Mouse (Mus musculus): ENCODE results near the gene Cped1. TPM values are rescaled to one million over a fixed set of nuclear protein-coding genes. Genes with fewer than 3 reads are reported as not detected.

Gene Cped1
- polyA plus RNA-seq, 1 experiment from 2014 or later: 4.8 TPM

DNA sequence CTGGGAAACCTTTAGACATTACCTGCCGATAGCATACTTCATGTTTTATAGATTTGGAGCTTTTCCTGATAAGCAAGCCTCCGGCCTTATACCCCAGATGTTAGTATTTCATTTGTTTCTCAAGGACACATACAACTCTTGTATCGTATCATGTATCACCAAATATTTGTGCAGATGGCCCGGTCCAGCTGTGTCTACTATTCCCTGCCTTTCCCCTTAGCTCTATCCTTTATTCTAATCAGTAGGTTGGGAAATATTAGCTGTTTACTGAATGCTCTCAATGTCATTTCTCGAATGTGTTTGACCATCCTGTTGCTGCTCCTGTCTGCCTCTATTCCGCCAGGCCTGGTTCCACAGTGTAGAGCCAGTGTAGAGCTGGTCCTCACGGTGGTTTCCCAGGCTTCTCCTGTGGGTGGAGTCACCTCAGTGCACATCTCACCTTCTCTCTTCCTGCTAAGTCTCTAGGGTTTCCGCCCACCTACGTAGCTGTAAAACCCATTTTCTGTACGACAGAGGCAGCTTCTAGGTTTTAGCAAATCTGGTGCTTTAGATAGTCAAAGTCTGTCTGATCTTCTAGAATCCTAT is 18.3 kb downstream of the Cped1 start:
- Histone ChIP-seq H3K27ac (ENCODE audit: low read length) (0 out of 2 replicates have a peak overlapping the region, but pooled peaks have one; percentile 12), H3K27me3 (ENCODE audit: control insufficient read depth, insufficient read depth, low read length) (no peaks in the 10 kb centered on the region), H3K4me1 (ENCODE audit: control insufficient read depth, insufficient read depth, low read length) (peaks cover 5% of the 10 kb centered on the region), H3K4me2 (ENCODE audit: low read depth, low read length) (no peak overlapping the region), H3K36me3 (ENCODE audit: control insufficient read depth, insufficient read depth) (no peaks in the 10 kb centered on the region), H3K9me3 (replicated peaks; ENCODE audit: control insufficient read depth, low read length) (no peaks in the 10 kb centered on the region), H3K9ac (ENCODE audit: low read length) (no peak overlapping the region), H3K4me3 (ENCODE audit: low read length) (no peak overlapping the region)
- 78% methylated on average over 10 of the region's 10 CpGs for WGBS
- ATAC-seq (replicated peaks; ENCODE audit: extremely low read depth, insufficient read depth, low FRiP score): no peak

DNA sequence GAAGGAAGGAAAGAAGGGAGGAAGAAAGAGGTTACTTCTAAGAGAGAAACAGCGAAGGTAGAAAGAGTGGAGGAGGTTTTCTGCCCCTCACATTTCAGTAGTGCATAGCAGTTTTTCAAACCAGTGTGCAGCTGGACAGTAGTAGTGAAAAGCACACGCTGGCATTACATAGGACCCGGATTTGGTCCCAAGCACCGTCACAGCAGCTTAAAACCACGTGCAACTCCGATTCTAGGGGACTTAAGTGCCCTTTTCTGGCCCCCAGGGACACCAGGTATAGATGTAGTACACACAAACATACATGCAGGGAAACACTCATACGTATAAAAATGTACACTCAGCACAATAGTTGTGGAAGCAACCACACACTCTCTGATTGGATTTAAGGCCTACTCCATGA is 22.6 kb downstream of the Cped1 start:
- Histone ChIP-seq H3K27ac (ENCODE audit: low read length) (no peak overlapping the region), H3K27me3 (ENCODE audit: control insufficient read depth, insufficient read depth, low read length) (no peaks in the 10 kb centered on the region), H3K4me3 (ENCODE audit: low read length) (no peak overlapping the region), H3K4me1 (ENCODE audit: control insufficient read depth, insufficient read depth, low read length) (0 out of 2 replicates have a peak, but pooled peaks cover 4% of the 10 kb centered on the region), H3K4me2 (ENCODE audit: low read depth, low read length) (no peak overlapping the region), H3K36me3 (ENCODE audit: control insufficient read depth, insufficient read depth) (no peaks in the 10 kb centered on the region), H3K9ac (ENCODE audit: low read length) (no peak overlapping the region), H3K9me3 (replicated peaks; ENCODE audit: control insufficient read depth, low read length) (no peaks in the 10 kb centered on the region)
- WGBS: 87% methylated on average over 7 of the region's 7 CpGs
- ATAC-seq (replicated peaks; ENCODE audit: extremely low read depth, insufficient read depth, low FRiP score): no peak

DNA sequence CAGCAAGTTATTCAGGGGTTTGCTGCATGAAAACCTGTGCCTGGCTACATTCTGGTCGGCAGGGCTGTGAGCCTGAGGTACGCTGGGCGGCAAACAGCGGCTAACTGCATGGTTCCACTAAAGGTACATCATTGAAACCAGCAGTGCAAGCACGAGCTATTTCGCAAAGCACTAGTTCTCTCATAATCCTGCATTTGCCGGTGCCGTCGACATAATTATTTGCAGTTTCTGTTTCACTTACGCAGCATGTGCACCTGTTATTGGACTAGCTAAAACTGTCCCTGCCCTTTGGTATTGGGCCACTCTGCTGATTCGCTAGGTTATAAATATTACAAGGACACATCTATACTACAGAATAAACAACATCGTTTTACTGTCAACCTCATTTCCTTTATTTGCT is 24.5 kb downstream of the Cped1 start:
- Histone ChIP-seq H3K4me2 (ENCODE audit: low read depth, low read length) (no peak overlapping the region), H3K4me1 (ENCODE audit: control insufficient read depth, insufficient read depth, low read length) (0 out of 2 replicates have a peak, but pooled peaks cover 4% of the 10 kb centered on the region), H3K9ac (ENCODE audit: low read length) (no peak overlapping the region), H3K9me3 (replicated peaks; ENCODE audit: control insufficient read depth, low read length) (no peaks in the 10 kb centered on the region), H3K27me3 (ENCODE audit: control insufficient read depth, insufficient read depth, low read length) (no peaks in the 10 kb centered on the region), H3K27ac (ENCODE audit: low read length) (no peak overlapping the region), H3K4me3 (ENCODE audit: low read length) (no peak overlapping the region), H3K36me3 (ENCODE audit: control insufficient read depth, insufficient read depth) (no peaks in the 10 kb centered on the region)
- ATAC-seq (replicated peaks; ENCODE audit: extremely low read depth, insufficient read depth, low FRiP score): no peak
- WGBS: 88% methylated on average over 12 of the region's 12 CpGs

DNA sequence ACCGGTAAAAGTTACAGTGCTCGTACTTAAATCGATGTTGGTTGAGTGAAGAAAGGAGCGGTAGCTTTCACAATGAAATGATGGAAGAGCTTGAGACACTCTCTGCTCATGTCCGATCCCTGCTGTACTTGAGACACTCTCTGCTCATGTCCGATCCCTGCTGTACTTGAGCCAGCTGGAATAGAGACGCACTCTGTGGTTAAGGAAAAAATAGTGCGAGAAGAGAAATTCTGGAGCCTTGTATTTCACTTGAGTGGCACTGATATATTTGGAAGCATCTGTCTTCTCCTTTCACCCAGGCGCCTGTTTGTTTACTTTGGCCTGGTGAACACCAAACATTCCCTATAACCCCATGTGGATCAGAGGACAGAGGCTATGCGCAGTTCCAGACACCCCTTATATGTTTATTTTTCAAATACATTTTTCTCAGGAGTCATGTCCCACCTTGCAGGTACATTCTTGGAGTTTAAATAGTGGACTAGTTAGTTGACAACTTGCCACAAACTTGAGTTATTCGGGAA is 25.1 kb downstream of the Cped1 start:
- H3K4me3 ChIP-seq (ENCODE audit: low read length): no peak overlapping the region
- no peaks in the 10 kb centered on the region for H3K9me3 ChIP-seq (replicated peaks; ENCODE audit: control insufficient read depth, low read length)
- H3K9ac ChIP-seq (ENCODE audit: low read length): no peak overlapping the region
- WGBS: 79% methylated on average over 11 of the region's 11 CpGs
- ATAC-seq (replicated peaks; ENCODE audit: extremely low read depth, insufficient read depth, low FRiP score): no peak
- H3K4me2 ChIP-seq (ENCODE audit: low read depth, low read length): no peak overlapping the region
- no peak overlapping the region for H3K27ac ChIP-seq (ENCODE audit: low read length)
- 0 out of 2 replicates have a peak, but pooled peaks cover 4% of the 10 kb centered on the region for H3K4me1 ChIP-seq (ENCODE audit: control insufficient read depth, insufficient read depth, low read length)
- no peaks in the 10 kb centered on the region for H3K36me3 ChIP-seq (ENCODE audit: control insufficient read depth, insufficient read depth)
- H3K27me3 ChIP-seq (ENCODE audit: control insufficient read depth, insufficient read depth, low read length): no peaks in the 10 kb centered on the region

DNA sequence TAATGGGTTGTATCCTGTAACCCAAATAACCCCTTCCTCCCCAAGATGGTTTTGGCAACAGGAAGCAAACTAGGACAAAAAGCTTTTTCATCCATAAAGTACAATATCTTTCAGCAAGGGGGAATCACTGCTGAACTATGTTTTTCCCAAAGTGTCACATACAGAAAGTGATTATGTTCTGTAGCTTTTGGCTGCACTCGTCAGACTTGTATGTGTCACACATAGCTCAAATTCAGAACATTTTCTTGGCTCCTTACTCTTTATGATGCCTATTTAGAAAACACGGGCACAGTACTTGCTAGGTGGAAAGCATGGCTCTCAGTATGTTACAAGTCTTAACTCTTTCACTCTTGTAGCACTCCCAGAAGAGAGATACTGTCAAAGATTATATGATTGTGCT is 25.8 kb downstream of the Cped1 start:
- WGBS: 38% methylated on average over 2 of the region's 2 CpGs
- ATAC-seq (replicated peaks; ENCODE audit: extremely low read depth, insufficient read depth, low FRiP score): no peak

DNA sequence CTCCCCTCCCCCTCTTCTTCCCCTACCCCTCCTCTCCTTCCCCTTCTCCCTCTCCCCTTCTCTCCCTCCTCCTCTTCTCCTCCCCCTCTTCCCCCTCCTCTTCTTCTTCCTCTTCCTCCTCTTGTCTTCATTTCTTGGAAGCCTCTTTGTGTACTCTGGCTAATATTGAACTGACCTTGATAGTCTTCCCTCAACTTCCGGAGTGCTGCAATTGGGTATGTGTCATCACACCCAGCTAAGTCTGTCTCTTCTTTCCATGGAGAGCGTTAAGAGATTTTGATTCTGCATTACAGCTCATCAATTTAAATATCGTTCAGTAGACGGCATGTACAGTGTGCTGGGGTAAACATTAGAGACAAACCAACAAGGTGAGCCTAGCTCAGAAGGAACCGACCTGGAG is 26.4 kb downstream of the Cped1 start:
- no peaks in the 10 kb centered on the region; the same call in 1 of the 2 replicates for H3K36me3 ChIP-seq (ENCODE audit: control insufficient read depth, insufficient read depth)
- no peak overlapping the region for H3K27ac ChIP-seq (ENCODE audit: low read length)
- no peak overlapping the region for H3K4me2 ChIP-seq (ENCODE audit: low read depth, low read length)
- 59% methylated on average over 5 of the region's 5 CpGs for WGBS
- no peaks in the 10 kb centered on the region for H3K9me3 ChIP-seq (replicated peaks; ENCODE audit: control insufficient read depth, low read length)
- no peak overlapping the region for H3K9ac ChIP-seq (ENCODE audit: low read length)
- 0 out of 2 replicates have a peak, but pooled peaks cover 4% of the 10 kb centered on the region for H3K4me1 ChIP-seq (ENCODE audit: control insufficient read depth, insufficient read depth, low read length)
- H3K27me3 ChIP-seq (ENCODE audit: control insufficient read depth, insufficient read depth, low read length): no peaks in the 10 kb centered on the region
- no peak overlapping the region for H3K4me3 ChIP-seq (ENCODE audit: low read length)
- ATAC-seq (replicated peaks; ENCODE audit: extremely low read depth, insufficient read depth, low FRiP score): no peak

More for the DNA sequence above, 25.8 kb downstream of the Cped1 start:
- Histone ChIP-seq H3K27me3 (ENCODE audit: control insufficient read depth, insufficient read depth, low read length) (no peaks in the 10 kb centered on the region), H3K4me1 (ENCODE audit: control insufficient read depth, insufficient read depth, low read length) (0 out of 2 replicates have a peak, but pooled peaks cover 4% of the 10 kb centered on the region), H3K4me2 (ENCODE audit: low read depth, low read length) (no peak overlapping the region), H3K4me3 (ENCODE audit: low read length) (no peak overlapping the region), H3K27ac (ENCODE audit: low read length) (no peak overlapping the region), H3K9ac (ENCODE audit: low read length) (no peak overlapping the region), H3K9me3 (replicated peaks; ENCODE audit: control insufficient read depth, low read length) (no peaks in the 10 kb centered on the region), H3K36me3 (ENCODE audit: control insufficient read depth, insufficient read depth) (no peaks in the 10 kb centered on the region; the same call in 1 of the 2 replicates)

DNA sequence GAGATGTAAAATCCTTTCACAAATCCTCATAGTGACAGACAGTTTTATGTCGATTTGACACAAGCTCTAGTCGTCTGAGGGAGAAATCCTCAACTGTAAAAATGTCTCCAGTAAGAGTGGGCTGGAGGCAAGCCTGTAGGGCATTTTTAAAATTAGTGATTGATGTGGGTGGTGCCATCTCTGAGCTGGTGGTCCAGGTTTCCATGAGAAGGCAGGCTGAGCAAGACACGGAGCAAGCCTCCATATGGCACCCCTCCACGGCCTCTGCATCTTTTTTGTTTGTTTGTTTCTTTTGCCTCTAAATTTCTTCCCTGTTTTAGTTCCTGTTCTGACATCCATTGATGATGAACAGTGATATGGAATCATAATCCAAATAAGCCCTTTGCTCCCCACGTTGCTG is 26.8 kb downstream of the Cped1 start:
- ATAC-seq (replicated peaks; ENCODE audit: extremely low read depth, insufficient read depth, low FRiP score): no peak
- 66% methylated on average over 5 of the region's 5 CpGs for WGBS
- H3K27ac ChIP-seq (ENCODE audit: low read length): no peak overlapping the region

DNA sequence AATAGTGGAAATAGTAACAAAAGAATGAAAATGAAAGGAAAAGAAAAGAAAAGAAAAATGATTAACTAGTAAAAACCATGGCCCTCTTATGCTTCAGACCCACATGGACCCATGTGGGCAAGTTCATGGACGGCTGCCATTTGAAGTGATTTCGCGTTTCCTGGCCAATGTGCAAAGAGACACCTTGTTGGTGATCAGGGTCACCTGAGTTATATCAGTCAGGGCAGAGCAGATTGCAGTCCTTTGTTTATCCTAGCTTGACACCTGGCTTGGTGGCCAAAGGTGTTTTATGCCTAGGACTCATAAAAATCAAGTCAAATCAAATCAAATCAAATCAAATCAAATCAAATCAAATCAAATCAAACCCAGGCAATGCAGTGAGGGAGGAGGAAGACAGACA is 27.7 kb downstream of the Cped1 start:
- no peak for ATAC-seq (replicated peaks; ENCODE audit: extremely low read depth, insufficient read depth, low FRiP score)
- 87% methylated on average over 3 of the region's 3 CpGs for WGBS

More for the DNA sequence above, 26.8 kb downstream of the Cped1 start:
- no peaks in the 10 kb centered on the region for H3K27me3 ChIP-seq (ENCODE audit: control insufficient read depth, insufficient read depth, low read length)
- H3K36me3 ChIP-seq (ENCODE audit: control insufficient read depth, insufficient read depth): no peaks in the 10 kb centered on the region; the same call in 1 of the 2 replicates
- no peak overlapping the region for H3K4me2 ChIP-seq (ENCODE audit: low read depth, low read length)
- 0 out of 2 replicates have a peak, but pooled peaks cover 4% of the 10 kb centered on the region for H3K4me1 ChIP-seq (ENCODE audit: control insufficient read depth, insufficient read depth, low read length)
- no peaks in the 10 kb centered on the region for H3K9me3 ChIP-seq (replicated peaks; ENCODE audit: control insufficient read depth, low read length)
- H3K4me3 ChIP-seq (ENCODE audit: low read length): no peak overlapping the region
- no peak overlapping the region for H3K9ac ChIP-seq (ENCODE audit: low read length)

DNA sequence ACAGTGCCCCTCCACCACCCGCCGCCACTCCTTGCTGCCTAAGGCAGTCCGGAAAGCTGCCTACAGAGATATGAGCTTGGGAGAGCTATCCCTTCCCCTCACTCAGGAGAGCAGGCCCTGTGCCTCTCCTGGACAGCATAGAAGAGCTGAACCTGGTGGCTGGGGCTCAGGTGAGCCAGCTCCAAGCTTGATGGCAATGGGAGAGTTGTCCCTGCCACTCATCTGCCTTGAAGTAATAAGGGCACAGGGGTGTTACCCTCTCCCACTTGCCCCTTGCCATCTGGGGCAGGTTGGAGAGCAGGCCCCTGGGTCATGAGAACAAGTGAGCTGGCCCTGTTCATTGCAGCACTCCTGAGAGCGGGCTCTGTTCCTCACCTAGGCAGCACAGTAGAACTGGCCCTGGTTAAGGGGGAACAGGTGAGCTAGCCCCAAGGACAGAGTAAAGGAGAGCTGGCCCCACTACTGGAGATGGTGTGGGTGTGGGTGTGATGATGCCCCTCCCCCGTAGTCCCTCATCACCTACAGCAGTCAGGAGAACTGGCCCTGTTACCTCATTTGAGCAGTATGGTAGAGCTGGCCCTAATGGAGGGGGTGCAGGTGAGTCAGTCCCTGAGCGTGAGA is 28.7 kb downstream of the Cped1 start:
- no peak for ATAC-seq (replicated peaks; ENCODE audit: extremely low read depth, insufficient read depth, low FRiP score)

More for the DNA sequence above, 27.7 kb downstream of the Cped1 start:
- H3K4me3 ChIP-seq (ENCODE audit: low read length): no peak overlapping the region
- no peak overlapping the region for H3K27ac ChIP-seq (ENCODE audit: low read length)
- no peak overlapping the region for H3K4me2 ChIP-seq (ENCODE audit: low read depth, low read length)
- H3K27me3 ChIP-seq (ENCODE audit: control insufficient read depth, insufficient read depth, low read length): no peaks in the 10 kb centered on the region
- no peaks in the 10 kb centered on the region for H3K9me3 ChIP-seq (replicated peaks; ENCODE audit: control insufficient read depth, low read length)
- no peaks in the 10 kb centered on the region; the same call in 1 of the 2 replicates for H3K36me3 ChIP-seq (ENCODE audit: control insufficient read depth, insufficient read depth)
- H3K9ac ChIP-seq (ENCODE audit: low read length): no peak overlapping the region
- 0 out of 2 replicates have a peak, but pooled peaks cover 4% of the 10 kb centered on the region for H3K4me1 ChIP-seq (ENCODE audit: control insufficient read depth, insufficient read depth, low read length)

More for the DNA sequence above, 28.7 kb downstream of the Cped1 start:
- no peak overlapping the region for H3K9ac ChIP-seq (ENCODE audit: low read length)
- 86% methylated on average over 6 of the region's 6 CpGs for WGBS
- H3K36me3 ChIP-seq (ENCODE audit: control insufficient read depth, insufficient read depth): no peaks in the 10 kb centered on the region; the same call in 1 of the 2 replicates
- peaks cover 9% of the 10 kb centered on the region; the same call in 1 of the 2 replicates for H3K4me1 ChIP-seq (ENCODE audit: control insufficient read depth, insufficient read depth, low read length)
- no peak overlapping the region for H3K4me3 ChIP-seq (ENCODE audit: low read length)
- no peak overlapping the region for H3K4me2 ChIP-seq (ENCODE audit: low read depth, low read length)
- H3K27ac ChIP-seq (ENCODE audit: low read length): no peak overlapping the region
- no peaks in the 10 kb centered on the region for H3K27me3 ChIP-seq (ENCODE audit: control insufficient read depth, insufficient read depth, low read length)
- H3K9me3 ChIP-seq (replicated peaks; ENCODE audit: control insufficient read depth, low read length): no peaks in the 10 kb centered on the region

All from heart, embryonic 16.5 days (tissue).